Mouse (Mus musculus): ENCODE results near the gene St3gal3. TPM values are rescaled to one million over a fixed set of nuclear protein-coding genes. Genes with fewer than 3 reads are reported as not detected.

The St3gal3 gene
- polyA plus RNA-seq, 1 experiment from 2014 or later: 10.9 TPM

GRCm38 (mm10) chr4:117946639-117947305, 187.9 kb downstream of the St3gal3 start:
- H3K27me3 ChIP-seq: no peaks in the 10 kb centered on the region
- peaks cover 4% of the 10 kb centered on the region for H3K36me3 ChIP-seq
- H3K27ac ChIP-seq: peak overlapping the region; percentile 17; the same call in 1 of the 2 replicates
- no peak overlapping the region for H3K9ac ChIP-seq
- ATAC-seq (ENCODE audit: low FRiP score): no peak
- WGBS: 84% methylated on average over 11 of the region's 11 CpGs
- H3K4me2 ChIP-seq (replicated peaks): no peak overlapping the region
- no peak overlapping the region for H3K4me3 ChIP-seq
- H3K4me1 ChIP-seq: peaks cover 9% of the 10 kb centered on the region
- H3K9me3 ChIP-seq (replicated peaks): no peaks in the 10 kb centered on the region

GRCm38 (mm10) chr4:117943317-117943716, 191.4 kb downstream of the St3gal3 start:
- ATAC-seq (ENCODE audit: low FRiP score): no peak
- WGBS: 25% methylated on average over 5 of the region's 5 CpGs
- Histone ChIP-seq H3K9ac (no peak overlapping the region), H3K27me3 (no peaks in the 10 kb centered on the region), H3K4me2 (replicated peaks) (no peak overlapping the region), H3K36me3 (peaks cover 9% of the 10 kb centered on the region), H3K4me1 (peaks cover 9% of the 10 kb centered on the region), H3K4me3 (no peak overlapping the region), H3K9me3 (replicated peaks) (no peaks in the 10 kb centered on the region), H3K27ac (peak overlapping the region; percentile 30; the same call in 1 of the 2 replicates)

GRCm38 (mm10) chr4:117936964-117937363, 197.8 kb downstream of the St3gal3 start:
- Histone ChIP-seq H3K9ac (no peak overlapping the region), H3K4me3 (no peak overlapping the region), H3K4me2 (replicated peaks) (no peak overlapping the region), H3K9me3 (replicated peaks) (no peaks in the 10 kb centered on the region), H3K4me1 (no peaks in the 10 kb centered on the region), H3K27me3 (no peaks in the 10 kb centered on the region), H3K36me3 (peaks cover 20% of the 10 kb centered on the region), H3K27ac (no peak overlapping the region)
- WGBS: 97% methylated on average over 5 of the region's 5 CpGs
- no peak for ATAC-seq (ENCODE audit: low FRiP score)

GRCm38 (mm10) chr4:117934081-117934480, 200.6 kb downstream of the St3gal3 start:
- 91% methylated on average over 4 of the region's 4 CpGs for WGBS
- Histone ChIP-seq H3K27me3 (peaks cover 18% of the 10 kb centered on the region), H3K4me3 (no peak overlapping the region)

GRCm38 (mm10) chr4:117933248-117933647, 201.5 kb downstream of the St3gal3 start:
- H3K9me3 ChIP-seq (replicated peaks): 0 out of 2 replicates have a peak, but pooled peaks cover 3% of the 10 kb centered on the region
- peaks cover 12% of the 10 kb centered on the region for H3K4me1 ChIP-seq
- no peak overlapping the region for H3K4me3 ChIP-seq
- no peak overlapping the region for H3K27ac ChIP-seq
- WGBS: 80% methylated on average over 5 of the region's 5 CpGs
- peaks cover 26% of the 10 kb centered on the region for H3K27me3 ChIP-seq
- ATAC-seq (ENCODE audit: low FRiP score): no peak
- H3K9ac ChIP-seq: no peak overlapping the region
- H3K36me3 ChIP-seq: peaks cover 10% of the 10 kb centered on the region
- H3K4me2 ChIP-seq (replicated peaks): no peak overlapping the region

More at GRCm38 (mm10) chr4:117934081-117934480, 200.6 kb downstream of the St3gal3 start:
- H3K9ac ChIP-seq: no peak overlapping the region
- no peak for ATAC-seq (ENCODE audit: low FRiP score)
- peaks cover 9% of the 10 kb centered on the region for H3K4me1 ChIP-seq
- peaks cover 10% of the 10 kb centered on the region for H3K36me3 ChIP-seq
- 0 out of 2 replicates have a peak, but pooled peaks cover 3% of the 10 kb centered on the region for H3K9me3 ChIP-seq (replicated peaks)
- no peak overlapping the region for H3K27ac ChIP-seq
- H3K4me2 ChIP-seq (replicated peaks): no peak overlapping the region

GRCm38 (mm10) chr4:117929391-117929881, 205.3 kb downstream of the St3gal3 start, which contains the start of gene Artn:
Gene Artn, minus strand, starts transcription at chr4:117929763.
- H3K27ac ChIP-seq: no peak within 1 kb of the TSS
- ATAC-seq (ENCODE audit: low FRiP score): no peak
- peak within 1 kb of the TSS; percentile 29 for H3K4me3 ChIP-seq

GRCm38 (mm10) chr4:117928699-117929241, 205.9 kb downstream of the St3gal3 start:
- Histone ChIP-seq H3K4me3 (peak overlapping the region; percentile 29), H3K9me3 (replicated peaks) (0 out of 2 replicates have a peak, but pooled peaks cover 3% of the 10 kb centered on the region), H3K27me3 (peaks cover 69% of the 10 kb centered on the region), H3K4me2 (replicated peaks) (peak overlapping the region; percentile 54), H3K9ac (peak overlapping the region; percentile 45; the same call in 1 of the 2 replicates), H3K4me1 (peaks cover 27% of the 10 kb centered on the region), H3K27ac (no peak overlapping the region), H3K36me3 (peaks cover 6% of the 10 kb centered on the region)
- peak; percentile 18 for ATAC-seq (ENCODE audit: low FRiP score)
- WGBS: 3% methylated on average over 13 of the region's 13 CpGs

More at GRCm38 (mm10) chr4:117929391-117929881, 205.3 kb downstream of the St3gal3 start, which contains the start of gene Artn:
- peak within 1 kb of the TSS; percentile 45; the same call in 1 of the 2 replicates for H3K9ac ChIP-seq
- peak within 1 kb of the TSS; percentile 54 for H3K4me2 ChIP-seq (replicated peaks)
- WGBS: under 1% methylated on average over 33 of the region's 33 CpGs
- H3K27me3 ChIP-seq: peaks cover 63% of the 10 kb centered on the region
- H3K36me3 ChIP-seq: peaks cover 6% of the 10 kb centered on the region
- H3K4me1 ChIP-seq: peaks cover 27% of the 10 kb centered on the region
- 0 out of 2 replicates have a peak, but pooled peaks cover 3% of the 10 kb centered on the region for H3K9me3 ChIP-seq (replicated peaks)

- ATAC-seq (ENCODE audit: low FRiP score): peak; percentile 30; the same call in 1 of the 2 replicates
- peaks cover 74% of the 10 kb centered on the region for H3K27me3 ChIP-seq
- no peak overlapping the region for H3K27ac ChIP-seq
- WGBS: 12% methylated on average over 6 of the region's 6 CpGs
- H3K9ac ChIP-seq: no peak overlapping the region
- H3K4me2 ChIP-seq (replicated peaks): no peak overlapping the region
- no peak overlapping the region for H3K4me3 ChIP-seq
- H3K9me3 ChIP-seq (replicated peaks): 0 out of 2 replicates have a peak, but pooled peaks cover 3% of the 10 kb centered on the region
- peaks cover 6% of the 10 kb centered on the region for H3K36me3 ChIP-seq
- peaks cover 27% of the 10 kb centered on the region for H3K4me1 ChIP-seq
Measured at GRCm38 (mm10) chr4:117928234-117928633, 206.5 kb downstream of the St3gal3 start.

- 0 out of 2 replicates have a peak, but pooled peaks cover 3% of the 10 kb centered on the region for H3K9me3 ChIP-seq (replicated peaks)
- peak overlapping the region; percentile 74 for H3K4me2 ChIP-seq (replicated peaks)
- peak; percentile 73 for ATAC-seq (ENCODE audit: low FRiP score)
- H3K9ac ChIP-seq: peak overlapping the region; percentile 68
- no peaks in the 10 kb centered on the region for H3K36me3 ChIP-seq
- 1% methylated on average over 70 of the region's 71 CpGs for WGBS
- H3K4me3 ChIP-seq: peak overlapping the region; percentile 40
- 0 out of 2 replicates have a peak overlapping the region, but pooled peaks have one; percentile 40 for H3K27ac ChIP-seq
- peaks cover 27% of the 10 kb centered on the region for H3K4me1 ChIP-seq
- H3K27me3 ChIP-seq: peaks cover 82% of the 10 kb centered on the region
Measured at GRCm38 (mm10) chr4:117926545-117927482, 207.9 kb downstream of the St3gal3 start.

GRCm38 (mm10) chr4:117924916-117925315, 209.8 kb downstream of the St3gal3 start:
- WGBS: 55% methylated on average over 6 of the region's 6 CpGs
- Histone ChIP-seq H3K27ac (no peak overlapping the region), H3K4me1 (peaks cover 26% of the 10 kb centered on the region), H3K9ac (no peak overlapping the region), H3K27me3 (peaks cover 73% of the 10 kb centered on the region), H3K9me3 (replicated peaks) (no peaks in the 10 kb centered on the region), H3K4me3 (no peak overlapping the region), H3K4me2 (replicated peaks) (no peak overlapping the region), H3K36me3 (no peaks in the 10 kb centered on the region)
- ATAC-seq (ENCODE audit: low FRiP score): no peak

GRCm38 (mm10) chr4:117923450-117923849, 211.3 kb downstream of the St3gal3 start:
- Histone ChIP-seq H3K4me1 (peaks cover 15% of the 10 kb centered on the region), H3K27ac (no peak overlapping the region), H3K9ac (no peak overlapping the region), H3K4me2 (replicated peaks) (no peak overlapping the region), H3K27me3 (peaks cover 58% of the 10 kb centered on the region), H3K36me3 (no peaks in the 10 kb centered on the region), H3K4me3 (no peak overlapping the region), H3K9me3 (replicated peaks) (no peaks in the 10 kb centered on the region)
- 74% methylated on average over 2 of the region's 2 CpGs for WGBS
- ATAC-seq (ENCODE audit: low FRiP score): no peak

All from hindbrain, embryonic 12.5 days (tissue).